Mouse (Mus musculus) CD4-positive naive resting alpha-beta T cell, adult 57 days (primary cell): ENCODE data around the gene Smug1. TPM values are rescaled to one million over a fixed set of nuclear protein-coding genes. Genes with fewer than 3 reads are reported as not detected.

Experiments
- total RNA-seq: library from RNA; stranded (reverse); gene quantifications from one replicate; pipeline ENCODE4 v1.2.4, GENCODE M21; 2023

Smug1 gene
- total RNA-seq = 10.8 TPM

DNA sequence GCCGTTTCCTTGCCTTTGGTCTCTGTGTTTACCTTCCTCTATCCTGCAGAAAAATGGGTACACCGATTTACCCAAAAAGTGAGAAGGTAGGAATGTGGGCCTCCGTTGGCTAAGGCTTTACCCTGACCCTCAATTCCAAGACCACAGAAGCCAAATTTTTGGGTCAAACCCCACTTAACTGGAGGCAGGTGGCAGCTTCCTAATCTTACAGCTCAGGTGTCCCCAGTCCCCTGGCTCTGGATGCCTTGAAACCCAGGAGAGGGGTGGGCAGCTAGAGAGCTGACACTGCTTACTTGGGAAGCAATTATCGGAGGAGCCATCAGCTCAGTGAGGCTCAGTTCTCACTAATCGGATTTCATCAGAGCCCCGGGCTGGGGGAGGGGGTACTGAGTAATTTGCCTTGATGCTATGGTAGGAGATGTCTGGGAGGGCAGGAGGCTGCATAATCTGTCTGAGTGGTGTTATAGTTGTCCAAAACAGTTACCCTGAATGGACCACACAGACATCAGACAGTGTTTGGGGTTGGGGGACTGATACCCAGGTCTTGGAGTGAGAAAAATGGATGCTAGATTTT is at the start of gene Smug1:
Smug1 (minus strand) TSS at position 51 of the 574 bp plus-strand sequence.

Other genes starting within 250 kb of the Smug1 start
- not detected for gene Hoxc13, start 246.0 kb downstream of the Smug1 start, total RNA-seq
- not detected for gene Hoxc12, start 230.3 kb downstream of the Smug1 start, total RNA-seq
- gene Hoxc11, start 212.7 kb downstream of the Smug1 start, total RNA-seq = not detected
- not detected for gene Hoxc10, start 200.3 kb downstream of the Smug1 start, total RNA-seq
- not detected for gene Hoxc5, start 199.6 kb downstream of the Smug1 start, total RNA-seq
- not detected for gene Hoxc9, start 190.7 kb downstream of the Smug1 start, total RNA-seq
- not detected for gene Hoxc8, start 176.5 kb downstream of the Smug1 start, total RNA-seq
- gene Hoxc6, start 168.8 kb downstream of the Smug1 start, total RNA-seq = not detected
- not detected for gene Hoxc4, start 148.2 kb downstream of the Smug1 start, total RNA-seq
- gene Cbx5, start 72.7 kb upstream of the Smug1 start, total RNA-seq = 19.2 TPM
- 567 TPM for gene Hnrnpa1, start 73.3 kb upstream of the Smug1 start, total RNA-seq
- 1.2 TPM for gene Nfe2, start 91.3 kb upstream of the Smug1 start, total RNA-seq
- gene Copz1, start 105.6 kb upstream of the Smug1 start, total RNA-seq = 68.6 TPM
- gene Gpr84, start 143.5 kb upstream of the Smug1 start, total RNA-seq = not detected
- gene Zfp385a, start 173.0 kb upstream of the Smug1 start, total RNA-seq = 2.0 TPM
- 2.4 TPM for gene Itga5, start 199.7 kb upstream of the Smug1 start, total RNA-seq